Mouse (Mus musculus): ENCODE data around the gene Slc23a3.

GRCm38 (mm10) chr1:75145589-75145988 is 11.9 kb upstream of the Slc23a3 start:
- TF ChIP-seq CTCF (IDR thresholded peaks at IDR 0.05; ENCODE audit: low read depth, low read length) (no peak), POLR2A (IDR thresholded peaks at IDR 0.05; ENCODE audit: extremely low read depth, insufficient read depth, low read length) (no peak)

Data from liver, adult 2 months (tissue).